Mouse (Mus musculus) NIH3T3 (cell line): ENCODE data around the gene 1700029H14Rik.
A peak's percentile ranks its signal among the peaks of the same experiment; 100 is the strongest.

Experiments
- DNase-seq: peaks from one replicate; pipeline ENCODE4 v3.0.0-alpha.2; 2012; ENCODE audit warnings: low read depth

The 1700029H14Rik gene

GRCm38 (mm10) chr8:13562118-13562517 is at the start of gene 1700029H14Rik:
1700029H14Rik (minus strand) TSS chr8:13562461.
- DNase-seq = no peak

GRCm38 (mm10) chr8:13611702-13612101 is 49.4 kb upstream of the 1700029H14Rik start:
- no peak for DNase-seq

- DNase-seq = no peak
Observed at GRCm38 (mm10) chr8:13609971-13610370, 47.7 kb upstream of the 1700029H14Rik start.

- DNase-seq = no peak
Observed at GRCm38 (mm10) chr8:13608946-13609345, 46.7 kb upstream of the 1700029H14Rik start.

DNA sequence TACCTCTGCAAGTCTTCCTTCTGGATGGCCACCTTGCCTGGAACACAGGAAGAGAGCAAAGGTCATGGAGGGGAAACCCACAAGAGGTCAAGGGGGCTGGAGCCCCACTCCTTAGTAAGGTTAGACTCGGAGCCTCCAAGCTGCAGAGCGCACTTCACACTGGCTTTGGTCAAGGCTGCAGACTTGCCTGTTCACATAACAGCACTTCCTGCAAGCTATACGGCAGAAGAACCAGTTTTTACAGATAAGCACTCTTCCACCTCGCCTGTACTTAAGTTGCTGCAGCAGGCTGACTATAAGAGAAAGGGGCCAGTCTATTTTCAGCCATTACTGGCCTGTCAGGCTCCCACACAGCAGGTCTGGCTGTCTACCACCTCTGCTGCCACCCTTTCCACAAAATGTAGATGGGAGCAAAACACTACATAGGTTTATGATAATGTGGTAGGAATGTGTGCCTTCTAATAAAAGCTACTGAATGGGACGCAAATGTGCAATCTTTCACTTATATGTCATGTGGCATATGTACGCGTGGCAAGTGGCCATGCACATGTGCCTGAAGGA is 43.7 kb upstream of the 1700029H14Rik start:
- DNase-seq = no peak

DNA sequence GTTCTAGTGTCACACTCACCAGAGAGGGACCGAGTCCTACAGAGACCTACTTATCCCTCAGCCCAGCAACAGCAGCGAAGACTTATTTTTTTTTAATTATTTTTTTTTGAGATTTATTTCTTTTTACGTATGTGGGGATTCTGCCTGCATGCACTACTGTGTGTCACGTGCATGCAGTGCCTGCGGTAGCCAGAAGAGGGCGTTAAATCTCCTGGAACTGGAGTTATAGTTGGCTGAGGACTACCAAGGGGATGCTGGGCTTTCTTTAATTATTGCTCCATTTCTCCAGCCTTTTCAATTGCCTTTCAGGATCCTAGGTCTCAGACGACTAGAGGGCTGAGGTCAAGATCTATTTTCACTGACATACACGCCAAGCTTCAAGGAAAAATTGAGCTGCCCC is 40.4 kb upstream of the 1700029H14Rik start:
- peak; percentile 75 for DNase-seq

DNA sequence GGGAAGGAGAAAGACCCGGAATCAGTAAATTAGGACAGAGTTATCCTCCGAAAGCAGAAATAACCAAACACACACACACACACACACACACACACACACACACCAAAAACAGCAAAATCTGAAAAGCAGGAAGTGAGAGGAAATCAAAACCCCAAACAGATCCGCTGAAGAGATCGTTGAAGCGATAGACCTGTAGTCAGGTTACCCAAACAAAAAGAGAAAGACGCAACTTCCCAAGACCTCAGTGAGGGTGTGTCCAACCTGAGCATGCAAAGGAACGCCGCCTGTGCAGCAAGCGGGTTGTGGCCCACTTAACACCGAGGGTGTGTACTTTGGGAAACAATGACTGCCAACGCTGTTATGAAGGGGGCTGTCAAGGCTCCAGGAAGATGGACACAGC is 38.9 kb upstream of the 1700029H14Rik start:
- no peak for DNase-seq

GRCm38 (mm10) chr8:13600716-13601115 is 38.5 kb upstream of the 1700029H14Rik start:
- DNase-seq = no peak

- no peak for DNase-seq
Observed at GRCm38 (mm10) chr8:13600204-13600603, 37.9 kb upstream of the 1700029H14Rik start.

GRCm38 (mm10) chr8:13597777-13598176 is 35.5 kb upstream of the 1700029H14Rik start:
- no peak for DNase-seq

DNA sequence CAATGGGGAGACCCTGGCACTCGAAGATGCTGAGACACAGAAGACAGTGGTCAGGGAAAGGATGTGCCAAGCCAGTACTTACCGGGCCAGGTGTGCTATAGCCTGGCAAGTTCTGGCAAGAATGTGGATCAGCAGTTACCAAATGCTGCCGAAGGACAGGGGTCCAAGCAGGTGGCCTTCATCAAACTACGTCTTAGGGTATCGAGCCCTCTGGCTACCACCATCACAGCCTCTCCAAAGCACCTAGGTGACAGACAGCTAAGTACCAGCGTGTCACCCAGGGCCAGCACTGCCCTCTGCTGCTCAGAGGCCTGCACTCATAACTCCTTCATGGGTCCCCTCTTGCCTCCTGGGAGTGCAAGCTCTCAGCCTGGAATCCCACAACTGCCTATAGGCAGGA is 33.6 kb upstream of the 1700029H14Rik start:
- no peak for DNase-seq

- peak; percentile 71 for DNase-seq
Observed at GRCm38 (mm10) chr8:13594884-13595323, 32.6 kb upstream of the 1700029H14Rik start.

- DNase-seq = no peak
Observed at GRCm38 (mm10) chr8:13593340-13593739, 31.1 kb upstream of the 1700029H14Rik start.

DNA sequence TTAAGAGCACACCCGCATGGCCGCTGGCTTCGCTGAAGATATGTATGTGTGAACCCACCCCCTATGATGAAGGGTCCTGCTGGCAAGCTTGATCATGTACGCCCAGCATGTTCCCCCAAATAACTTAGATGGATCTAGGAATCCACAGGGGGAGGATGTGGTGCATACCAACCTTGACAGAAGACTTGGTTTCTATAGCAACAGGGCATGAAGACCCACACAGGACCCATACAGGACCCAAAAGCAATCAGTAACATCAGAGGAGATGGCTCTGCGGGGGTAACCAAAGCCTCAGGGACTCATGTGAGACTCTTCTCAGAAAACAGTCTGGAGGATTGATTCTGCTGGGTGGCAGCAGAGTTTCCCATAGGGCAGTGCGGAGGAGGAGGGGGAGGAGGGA is 29.0 kb upstream of the 1700029H14Rik start:
- no peak for DNase-seq

- no peak for DNase-seq
Observed at GRCm38 (mm10) chr8:13589071-13589470, 26.8 kb upstream of the 1700029H14Rik start.

DNA sequence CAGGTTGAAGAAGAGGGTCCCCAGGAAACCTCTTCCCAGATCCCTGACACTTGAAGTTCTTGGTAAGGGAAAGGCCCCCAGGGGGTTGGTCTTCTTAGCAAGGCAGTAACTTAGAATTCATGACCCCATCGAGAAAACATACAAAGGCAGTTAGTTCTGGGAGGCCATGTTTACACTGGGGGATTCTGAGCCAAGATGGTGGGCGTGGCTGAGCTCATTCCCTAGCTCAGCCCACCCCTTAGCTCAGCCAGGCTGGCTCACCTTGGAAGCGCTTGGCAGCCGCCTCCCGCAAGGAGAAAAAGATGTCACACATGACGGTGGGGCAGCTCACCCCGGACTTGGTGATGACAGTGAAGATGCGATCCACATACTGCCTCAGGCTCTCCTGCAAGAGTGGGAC is 22.4 kb upstream of the 1700029H14Rik start:
- no peak for DNase-seq

GRCm38 (mm10) chr8:13577869-13578268 is 15.6 kb upstream of the 1700029H14Rik start:
- no peak for DNase-seq

DNA sequence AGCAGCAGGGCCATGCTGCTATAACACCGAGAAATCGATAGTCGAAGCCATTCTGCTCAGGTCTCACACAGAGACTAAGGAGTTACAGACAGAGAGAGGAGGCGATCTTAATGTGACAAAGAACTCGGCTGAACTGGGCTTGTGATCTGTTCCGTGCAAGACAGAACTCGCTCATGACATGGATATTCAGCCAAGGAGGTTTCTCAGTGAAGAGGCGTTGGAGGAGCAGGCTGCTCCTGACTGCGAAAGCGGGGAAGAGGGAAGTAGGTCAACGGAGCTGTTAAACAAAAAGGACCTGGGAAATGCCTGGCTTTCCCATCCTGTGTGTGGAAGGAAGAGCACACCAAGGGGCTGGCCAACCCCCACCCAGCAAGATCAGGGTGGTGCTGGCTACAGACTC is 9.7 kb upstream of the 1700029H14Rik start:
- no peak for DNase-seq

GRCm38 (mm10) chr8:13557526-13557925 is 4.7 kb downstream of the 1700029H14Rik start:
- no peak for DNase-seq

DNA sequence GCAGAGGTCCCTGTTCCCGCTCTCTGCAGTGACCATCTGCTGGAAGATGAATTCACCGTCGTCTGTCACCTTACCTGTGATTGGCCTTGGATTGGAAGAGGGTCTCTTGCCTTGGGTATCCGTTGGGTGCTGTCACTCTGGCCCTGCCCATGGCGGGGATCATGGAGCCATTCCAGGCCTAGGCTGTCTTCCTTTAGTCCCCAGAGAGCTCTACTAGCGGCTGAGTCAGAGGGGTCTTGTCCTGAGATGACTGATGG is 10.8 kb downstream of the 1700029H14Rik start:
- no peak for DNase-seq

DNA sequence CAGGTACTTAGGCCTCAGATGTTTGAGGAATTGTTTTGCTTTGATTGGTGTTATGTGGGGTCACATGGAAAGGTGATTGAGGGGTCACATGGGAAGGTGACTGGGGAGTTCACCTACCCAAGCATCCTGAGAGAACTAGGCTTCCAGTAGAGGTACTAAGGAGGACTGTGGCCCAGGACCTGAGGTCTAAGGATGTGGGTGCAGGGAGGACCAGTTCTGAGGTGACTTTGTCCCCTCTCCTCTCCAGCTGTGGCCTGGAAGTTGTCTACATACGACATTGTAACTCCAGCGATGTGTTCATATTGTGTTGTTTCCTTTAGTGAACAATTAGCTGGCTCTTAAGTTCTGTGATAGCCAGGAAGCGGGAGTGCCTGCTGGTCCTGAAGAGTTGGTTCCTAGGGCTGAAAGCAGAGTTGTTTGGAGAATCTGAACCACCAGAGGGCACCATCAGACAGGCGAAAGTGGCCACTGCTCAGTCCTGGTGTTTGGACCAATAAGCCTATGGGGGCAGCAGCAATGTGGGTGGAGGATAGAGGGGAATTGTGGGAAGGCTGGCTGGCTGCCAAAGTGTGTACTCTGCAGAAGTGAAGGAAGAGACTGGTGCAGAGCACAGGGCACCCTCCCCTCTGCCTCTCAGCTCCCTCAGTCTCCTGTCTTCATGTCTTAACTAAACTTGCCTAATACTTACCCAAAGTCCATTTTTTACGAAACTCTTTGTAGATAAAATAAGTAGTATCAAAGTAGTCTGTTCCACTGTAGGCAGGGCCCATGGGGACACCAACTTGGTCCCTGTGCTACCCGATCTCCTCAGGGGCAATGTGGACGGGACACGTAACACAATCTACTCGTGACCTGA is 11.3 kb downstream of the 1700029H14Rik start:
- peak; percentile 95 for DNase-seq

GRCm38 (mm10) chr8:13548831-13549230 is 13.4 kb downstream of the 1700029H14Rik start:
- peak; percentile 81 for DNase-seq

DNA sequence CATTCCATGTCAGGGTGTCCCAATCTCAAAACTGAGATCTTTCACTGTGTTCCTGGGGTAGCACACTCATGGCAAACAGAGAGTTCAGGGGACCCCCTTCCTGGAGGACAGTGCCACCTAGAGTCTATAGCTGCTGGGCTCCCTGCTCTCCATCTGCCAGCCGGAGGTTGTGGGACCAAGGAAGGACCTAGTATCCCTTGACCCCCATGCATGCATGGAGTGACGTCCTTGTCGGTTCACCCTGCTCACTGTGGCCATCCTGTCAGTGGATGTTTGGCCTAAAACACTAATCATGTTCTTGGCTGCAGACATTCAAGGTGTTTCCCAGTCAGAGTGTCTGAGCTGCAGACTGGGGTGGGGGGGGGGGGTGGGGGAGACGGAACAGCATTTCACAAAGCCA is 14.0 kb downstream of the 1700029H14Rik start:
- peak; percentile 59 for DNase-seq

DNA sequence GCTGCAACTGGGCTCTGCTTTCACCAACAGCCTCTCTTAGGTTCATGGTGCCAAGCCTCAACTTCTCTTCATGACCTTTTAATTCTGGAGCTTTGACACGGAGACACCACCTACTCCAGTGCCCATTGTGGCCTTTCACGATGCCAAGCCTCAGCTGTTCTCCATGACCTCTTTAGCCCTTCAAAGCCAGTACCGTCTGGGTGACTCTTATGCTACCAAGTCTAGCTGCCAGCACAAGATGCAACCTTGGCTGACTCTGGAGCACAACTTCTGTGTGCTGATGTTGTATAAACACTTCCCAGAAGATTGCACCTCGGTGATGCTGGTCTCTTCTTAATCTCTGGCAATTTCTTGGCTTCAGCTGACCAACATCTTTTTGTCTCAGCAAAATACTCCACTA is 15.8 kb downstream of the 1700029H14Rik start:
- no peak for DNase-seq
